Mouse (Mus musculus): ENCODE measurements around the gene Aym1. TPM values are rescaled to one million over a fixed set of nuclear protein-coding genes. Genes with fewer than 3 reads are reported as not detected.

Gene Aym1
- not detected in 4 replicates for total RNA-seq (2023; ENCODE audit: inconsistent age)

GRCm38 (mm10) chr5:113357186-113357585 lies at the start of gene Aym1:
TSS of gene Aym1 (plus strand) at chr5:113357294.

DNA sequence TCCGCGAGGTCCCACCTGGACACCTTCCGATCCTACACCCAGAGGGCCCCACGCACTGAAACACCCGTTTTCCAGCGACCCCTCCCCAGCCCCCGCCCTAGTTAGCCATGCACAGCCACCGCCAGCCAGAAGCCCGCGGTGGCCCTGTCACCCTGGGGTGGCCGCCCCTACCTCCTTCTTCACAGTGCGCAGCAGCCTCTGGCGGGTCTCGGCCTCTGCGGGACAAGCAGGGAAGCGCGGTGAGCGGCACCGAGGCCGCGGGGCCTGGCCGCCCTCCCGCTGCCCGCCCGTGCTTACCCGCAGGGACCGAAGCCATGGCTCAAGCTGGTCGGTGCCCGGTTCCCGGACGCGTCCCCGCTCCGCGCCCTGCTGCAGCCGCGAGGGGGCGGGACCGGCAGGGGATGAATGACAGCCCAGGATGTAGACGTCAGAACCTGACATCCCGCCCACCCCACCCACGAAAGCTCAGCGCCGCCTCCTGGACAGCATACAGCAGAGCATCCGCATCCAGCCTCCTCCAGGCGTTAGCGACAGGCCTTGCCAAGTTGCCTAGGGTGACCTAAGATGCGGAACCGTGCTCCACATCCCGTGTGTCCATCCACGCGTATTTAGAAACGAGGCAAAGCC lies 46.6 kb upstream of the Aym1 start, which contains the start of gene Sgsm1:
Sgsm1 (minus strand) TSS at position 410 of the 627 bp plus-strand sequence.

Other genes starting within 250 kb of the Aym1 start
- 0.33 to 0.93 TPM (median 0.71 TPM) in 4 replicates for gene 2900026A02Rik, start 136.1 kb upstream of the Aym1 start, total RNA-seq (2023; ENCODE audit: inconsistent age)
- gene Tmem211, start 130.4 kb upstream of the Aym1 start, total RNA-seq (2023; ENCODE audit: inconsistent age), result not detected in 4 replicates
- gene Sgsm1, start 46.5 kb upstream of the Aym1 start, total RNA-seq (2023; ENCODE audit: inconsistent age), result not detected in 4 replicates
- gene Wscd2, start 133.0 kb downstream of the Aym1 start, total RNA-seq (2023; ENCODE audit: inconsistent age), result 0.15 to 0.18 TPM in 2 of 4 replicates, not detected in the others

Measured in B cell, adult (primary cell).